Mouse (Mus musculus): ENCODE measurements around the gene P2rx1. TPM values are rescaled to one million over a fixed set of nuclear protein-coding genes. Genes with fewer than 3 reads are reported as not detected.

The P2rx1 gene
- polyA plus RNA-seq, 2 experiments from 2014 or later: 0.39 TPM; not detected in 1

Other genes with a start within 250 kb of the P2rx1 start
- gene Cyb5d2, start 203.0 kb upstream of the P2rx1 start, polyA plus RNA-seq (2017; shearing (Covaris generic)): 1 to 10 TPM; 8.3 to 9.0 TPM
- gene Zzef1, start 202.9 kb upstream of the P2rx1 start, polyA plus RNA-seq (2017; shearing (Covaris generic)): 10 to 100 TPM; 25.7 to 32.2 TPM
- gene Atp2a3, start 37.9 kb upstream of the P2rx1 start, polyA plus RNA-seq (2017; shearing (Covaris generic)): 10 to 100 TPM; 57.5 to 89.4 TPM
- gene Camkk1, start 19.9 kb downstream of the P2rx1 start, polyA plus RNA-seq (2017; shearing (Covaris generic)): 1 to 10 TPM; 2.3 to 5.8 TPM
- 10 to 100 TPM; 17.1 to 21.5 TPM for gene Ncbp3, start 48.7 kb downstream of the P2rx1 start, polyA plus RNA-seq (2017; shearing (Covaris generic))
- 100 to 1,000 TPM in 1 of 2 experiments, 10 to 100 TPM in 1; 63.9 to 126 TPM for gene Itgae, start 91.5 kb downstream of the P2rx1 start, polyA plus RNA-seq (2017; shearing (Covaris generic))
- 1 to 10 TPM; 6.6 to 8.2 TPM for gene Haspin, start 139.2 kb downstream of the P2rx1 start, polyA plus RNA-seq (2017; shearing (Covaris generic))
- gene P2rx5, start 161.3 kb downstream of the P2rx1 start, polyA plus RNA-seq (2017; shearing (Covaris generic)): under 1 TPM; 0.33 to 0.55 TPM
- gene Emc6, start 177.9 kb downstream of the P2rx1 start, polyA plus RNA-seq (2017; shearing (Covaris generic)): 10 to 100 TPM; 42.2 to 49.5 TPM
- gene Tax1bp3, start 178.0 kb downstream of the P2rx1 start, polyA plus RNA-seq (2017; shearing (Covaris generic)): 10 to 100 TPM; 27.4 to 30.8 TPM
- gene Ctns, start 199.9 kb downstream of the P2rx1 start, polyA plus RNA-seq (2017; shearing (Covaris generic)): 10 to 100 TPM; 12.9 to 18.3 TPM
- gene Shpk, start 200.4 kb downstream of the P2rx1 start, polyA plus RNA-seq (2017; shearing (Covaris generic)): 1 to 10 TPM; 1.3 to 4.8 TPM
- not detected for gene Trpv1, start 235.2 kb downstream of the P2rx1 start, polyA plus RNA-seq (2017; shearing (Covaris generic))